Mouse (Mus musculus) embryonic fibroblast, embryonic 13.5 days (primary cell): ENCODE results near the gene Mok.

Source experiments
- CTCF ChIP-seq: IDR thresholded peaks from 2 replicates; pipeline ENCODE4 v1.5.1; 2011; ENCODE audit warnings: mild to moderate bottlenecking, control low read depth, low read length, moderate library complexity, borderline replicate concordance; ENCODE audit not compliant: insufficient read depth
- POLR2A ChIP-seq: IDR thresholded peaks from 2 replicates; pipeline ENCODE4 v1.6.1; 2011; ENCODE audit warnings: low read depth, mild to moderate bottlenecking, control low read depth, low read length, moderate library complexity

DNA sequence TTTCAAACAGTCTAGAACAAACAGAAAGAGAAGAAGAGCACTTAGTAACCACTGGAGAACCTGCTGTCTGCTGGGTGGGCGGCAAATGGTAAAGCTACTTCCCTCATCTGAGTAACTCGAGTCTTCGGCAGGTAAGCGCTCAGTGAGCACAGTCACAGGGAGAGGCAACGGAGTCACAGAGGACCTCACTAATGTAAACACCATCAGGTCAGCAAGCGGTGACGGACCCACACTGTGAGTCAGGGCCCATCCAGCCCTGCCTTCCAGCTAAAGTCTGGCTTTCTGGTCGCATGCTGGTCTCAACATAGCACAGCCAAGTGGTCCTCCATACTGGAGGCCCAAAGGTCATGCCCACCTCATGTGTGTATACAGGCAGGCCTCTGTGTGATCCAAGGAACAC is 21.4 kb downstream of the Mok start:
- TF ChIP-seq CTCF (no peak), POLR2A (no peak)
